Mouse (Mus musculus) kidney, adult 2 months (tissue): ENCODE measurements at regions not wholly inside any gene's neighbourhood (a gene's known extent, or its start where the extent isn't known, plus 50 kb on each side); places are given as distances from the start of the nearest gene placed in this dataset.
A peak's percentile ranks its signal among the peaks of the same experiment; 100 is the strongest.

ENCODE experiments used
- DNase-seq: peaks from one replicate; pipeline ENCODE4 v3.0.0; 2021
- H3K27ac ChIP-seq: fragments of 200-500 bp; 2 replicates; pipeline ENCODE4 v1.5.1; 2012; ENCODE audit warnings: low read depth, low read length, control low read depth, inconsistent platforms; ENCODE audit not compliant: insufficient read depth
- H3K27me3 ChIP-seq: fragments of 200-500 bp; replicated peaks from 2 replicates; pipeline ENCODE4 v1.6.1; 2012; ENCODE audit warnings: mild to moderate bottlenecking, moderate library complexity, low read length, inconsistent platforms; ENCODE audit not compliant: control insufficient read depth, insufficient read depth
- H3K36me3 ChIP-seq: fragments of 200-500 bp; 2 replicates; pipeline ENCODE4 v1.6.1; 2012; ENCODE audit warnings: mild to moderate bottlenecking, moderate library complexity, low read length, inconsistent platforms; ENCODE audit not compliant: control insufficient read depth, insufficient read depth
- H3K4me1 ChIP-seq: fragments of 200-500 bp; 2 replicates; pipeline ENCODE4 v1.6.1; 2011; ENCODE audit warnings: low read length; ENCODE audit not compliant: control insufficient read depth, insufficient read depth
- H3K4me3 ChIP-seq: fragments of 200-500 bp; 2 replicates; pipeline ENCODE4 v1.5.1; 2011; ENCODE audit warnings: mild to moderate bottlenecking, low read depth, low read length, control low read depth; ENCODE audit not compliant: insufficient read depth
- CTCF ChIP-seq: fragments of 200-500 bp; conservative IDR thresholded peaks from 2 replicates; pipeline ENCODE4 v1.5.1; 2011; ENCODE audit warnings: low read depth, mild to moderate bottlenecking, control low read depth, low read length, moderate library complexity, mixed read lengths; ENCODE audit not compliant: insufficient read depth, insufficient read length
- POLR2A ChIP-seq: fragments of 200-500 bp; IDR thresholded peaks from one replicate; pipeline ENCODE4 v1.6.1; 2011; ENCODE audit warnings: low read depth, low read length, control low read depth
- WGBS: fragments of 180-500 bp; shearing (Covaris S2); methylation state at CpG from one replicate; pipeline ENCODE4 v1.1.7; 2018; 5-methylcytosine and 5-hydroxymethylcytosine counted together

DNA sequence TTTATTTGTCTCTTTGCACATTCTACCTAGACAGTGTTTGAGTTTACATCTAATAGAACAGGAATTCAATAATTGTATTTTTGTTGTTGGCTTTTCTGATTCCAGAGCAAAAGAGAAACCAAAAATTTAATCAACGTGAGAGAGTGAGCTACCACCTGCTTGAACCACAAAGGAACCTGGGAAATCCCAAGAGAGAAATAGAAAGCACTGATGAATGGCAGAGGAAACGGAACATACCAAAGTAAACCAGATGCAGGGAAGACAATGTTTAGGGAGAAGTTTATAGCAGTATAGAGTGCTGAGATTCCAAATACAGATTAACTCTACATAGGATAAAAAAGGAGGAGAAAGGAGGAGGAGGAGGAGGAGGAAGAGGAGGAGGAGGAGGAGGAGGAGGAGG lies 648.0 kb upstream of the Adgrl2 start:
- no peak for DNase-seq
- H3K27me3 ChIP-seq, result no peaks in the 10 kb centered on the region
- TF ChIP-seq POLR2A, result no peak
- TF ChIP-seq CTCF, result no peak
- H3K36me3 ChIP-seq, result no peaks in the 10 kb centered on the region
- no peak overlapping the region for H3K27ac ChIP-seq
- no peak overlapping the region for H3K4me3 ChIP-seq
- WGBS, result 68% methylated on average over 2 of the region's 2 CpGs
- H3K4me1 ChIP-seq, result no peaks in the 10 kb centered on the region

DNA sequence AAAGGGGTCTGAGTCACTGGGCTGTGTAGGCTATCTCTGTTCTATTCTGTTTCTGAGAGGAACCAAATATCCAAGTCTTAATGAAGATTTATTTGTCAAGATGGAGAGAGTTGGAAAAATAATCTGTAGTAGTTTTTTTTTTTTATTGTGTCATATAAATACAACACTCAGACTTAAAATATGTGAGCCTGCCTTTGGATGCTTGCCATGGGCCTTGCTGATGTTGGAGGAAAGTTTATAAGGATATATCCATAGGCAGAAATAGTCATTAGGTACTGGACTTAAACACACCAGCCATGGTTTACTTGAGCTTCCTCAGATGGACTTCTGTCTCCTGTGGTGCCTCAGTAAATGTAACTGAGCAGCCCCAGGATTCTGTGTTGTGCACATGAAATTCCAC lies 635.8 kb upstream of the Adgrl2 start:
- Histone ChIP-seq H3K27me3 (no peaks in the 10 kb centered on the region), H3K36me3 (no peaks in the 10 kb centered on the region), H3K27ac (no peak overlapping the region), H3K4me3 (no peak overlapping the region), H3K4me1 (no peaks in the 10 kb centered on the region)
- DNase-seq, result no peak
- TF ChIP-seq POLR2A, result no peak
- TF ChIP-seq CTCF, result no peak

DNA sequence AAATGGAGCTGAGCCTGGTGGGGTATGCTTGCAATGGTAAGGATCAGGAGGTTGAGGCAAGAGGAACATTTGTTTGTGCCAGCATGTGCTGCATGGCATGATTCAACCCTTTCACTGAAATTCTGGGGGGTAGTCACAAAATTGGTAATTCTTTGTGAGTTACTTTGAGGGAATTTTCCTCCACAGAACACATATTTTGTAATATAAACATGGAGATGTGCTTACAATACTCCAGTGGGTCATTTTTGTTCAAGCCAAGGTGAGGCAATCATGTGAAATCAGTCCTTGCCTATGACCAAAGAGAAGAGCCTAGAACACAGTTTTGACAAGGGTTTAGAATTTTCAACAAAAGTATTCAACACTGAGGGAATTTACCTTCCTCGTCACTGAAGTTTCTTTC lies 635.1 kb upstream of the Adgrl2 start:
- Histone ChIP-seq H3K27me3 (no peaks in the 10 kb centered on the region), H3K36me3 (no peaks in the 10 kb centered on the region), H3K27ac (no peak overlapping the region), H3K4me1 (no peaks in the 10 kb centered on the region), H3K4me3 (no peak overlapping the region)
- DNase-seq, result no peak
- TF ChIP-seq POLR2A (no peak), CTCF (no peak)
- 91% methylated on average over 1 of the region's 1 CpGs for WGBS

DNA sequence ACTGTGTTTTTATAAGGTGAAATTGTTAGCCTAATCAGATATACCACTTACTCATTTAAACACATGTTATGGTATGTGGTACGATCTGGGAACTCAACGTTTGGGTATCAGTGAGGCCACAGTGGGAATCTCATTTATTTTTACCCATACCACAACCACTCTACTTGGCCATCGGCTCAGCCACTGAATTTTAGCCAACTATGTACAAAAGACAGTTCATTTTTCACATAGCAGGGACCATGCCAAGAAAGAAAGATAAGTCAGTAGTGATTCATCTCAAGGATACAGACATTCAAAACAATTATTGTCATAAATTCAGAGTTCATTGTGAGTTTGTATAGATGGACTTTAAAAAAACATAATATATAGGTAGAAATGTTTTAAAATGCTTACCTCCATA lies 634.7 kb upstream of the Adgrl2 start:
- 72% methylated on average over 3 of the region's 3 CpGs for WGBS
- TF ChIP-seq CTCF, result no peak
- TF ChIP-seq POLR2A, result no peak
- H3K4me3 ChIP-seq, result no peak overlapping the region

DNA sequence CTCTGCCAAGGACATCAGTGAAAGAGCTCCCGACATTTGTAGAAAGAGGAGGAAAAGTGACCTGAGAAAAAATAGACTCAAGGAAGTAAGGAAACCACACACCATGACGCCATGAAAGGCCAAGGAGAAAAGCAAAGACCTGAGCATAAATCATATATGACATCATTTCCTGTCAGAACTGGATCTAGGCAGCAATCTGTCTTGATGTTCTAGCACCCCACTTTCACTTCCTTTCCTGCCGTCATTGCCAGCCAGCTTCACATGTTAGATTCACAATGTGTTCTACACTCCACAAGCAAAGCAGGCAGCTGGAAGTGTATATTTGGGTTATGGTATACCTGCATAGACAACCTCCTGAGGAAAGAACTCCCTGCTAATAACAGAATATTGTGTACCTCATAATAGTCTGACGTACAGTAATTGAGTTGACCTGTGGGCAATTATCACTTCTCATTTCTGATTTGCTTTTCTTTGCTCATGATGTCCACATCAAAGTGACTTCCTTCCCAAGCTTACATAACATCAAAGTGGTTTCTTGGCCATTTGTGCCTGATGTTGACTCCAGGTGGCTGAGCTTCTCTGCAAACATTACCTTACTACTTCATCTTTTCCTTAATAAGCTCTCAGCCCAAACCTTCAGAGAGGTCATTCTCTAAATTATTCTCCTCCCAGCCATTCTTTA lies 633.6 kb upstream of the Adgrl2 start:
- no peak overlapping the region for H3K4me3 ChIP-seq
- no peaks in the 10 kb centered on the region for H3K27me3 ChIP-seq
- H3K27ac ChIP-seq, result no peak overlapping the region
- DNase-seq, result no peak
- H3K36me3 ChIP-seq, result no peaks in the 10 kb centered on the region
- H3K4me1 ChIP-seq, result no peaks in the 10 kb centered on the region
- WGBS, result 59% methylated on average over 4 of the region's 4 CpGs
- TF ChIP-seq CTCF (no peak), POLR2A (no peak)

More for the DNA sequence above, 634.7 kb upstream of the Adgrl2 start:
- no peaks in the 10 kb centered on the region for H3K4me1 ChIP-seq
- DNase-seq, result no peak
- H3K36me3 ChIP-seq, result no peaks in the 10 kb centered on the region
- H3K27me3 ChIP-seq, result no peaks in the 10 kb centered on the region
- no peak overlapping the region for H3K27ac ChIP-seq

DNA sequence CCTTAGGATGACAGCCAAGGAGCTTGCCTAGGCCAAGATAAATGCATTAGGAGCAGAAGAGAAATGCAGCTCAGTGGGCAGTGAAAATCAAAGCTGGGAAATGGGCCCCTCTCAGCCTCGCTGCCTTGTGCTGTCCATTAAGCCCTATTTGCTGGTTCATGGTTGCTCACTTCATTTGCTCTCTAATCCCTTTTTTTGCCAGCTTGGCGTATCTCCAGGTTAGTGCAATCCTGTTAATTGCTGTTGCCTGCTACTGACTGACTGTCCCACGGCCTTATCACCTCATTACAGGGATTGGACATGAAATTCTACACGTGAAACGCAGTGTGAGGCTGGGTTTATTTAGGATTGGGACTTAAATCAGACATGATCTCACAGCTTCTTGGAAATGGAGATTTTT lies 613.5 kb upstream of the Adgrl2 start:
- H3K27me3 ChIP-seq, result no peaks in the 10 kb centered on the region
- H3K27ac ChIP-seq, result no peak overlapping the region
- no peaks in the 10 kb centered on the region for H3K4me1 ChIP-seq
- TF ChIP-seq CTCF, result no peak
- no peak for TF ChIP-seq POLR2A
- no peaks in the 10 kb centered on the region for H3K36me3 ChIP-seq
- WGBS, result 70% methylated on average over 5 of the region's 5 CpGs
- DNase-seq, result no peak
- H3K4me3 ChIP-seq, result no peak overlapping the region

DNA sequence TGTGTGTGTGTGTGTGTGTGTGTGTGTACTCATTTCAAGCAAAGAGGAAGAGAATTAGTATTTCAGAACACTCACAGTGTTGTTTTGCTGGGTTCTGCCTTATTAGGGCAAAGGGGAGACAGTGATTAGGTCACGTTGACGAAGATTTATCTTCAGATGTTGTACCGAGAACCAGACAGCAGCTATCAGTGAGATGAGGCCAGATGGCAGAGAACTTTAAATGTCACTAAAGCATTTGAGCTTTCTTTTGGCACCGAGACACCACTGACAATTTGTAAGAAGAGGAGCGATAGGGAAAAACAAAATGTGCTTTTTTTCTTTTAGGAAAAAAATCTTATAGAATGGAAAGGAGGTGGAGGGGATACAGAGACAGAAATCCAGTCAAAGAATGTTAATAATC lies 610.9 kb upstream of the Adgrl2 start:
- no peak for DNase-seq
- H3K27me3 ChIP-seq, result no peaks in the 10 kb centered on the region
- 81% methylated on average over 5 of the region's 5 CpGs for WGBS
- no peaks in the 10 kb centered on the region for H3K36me3 ChIP-seq
- no peaks in the 10 kb centered on the region for H3K4me1 ChIP-seq
- H3K4me3 ChIP-seq, result no peak overlapping the region
- TF ChIP-seq POLR2A, result no peak
- TF ChIP-seq CTCF, result no peak
- no peak overlapping the region for H3K27ac ChIP-seq

DNA sequence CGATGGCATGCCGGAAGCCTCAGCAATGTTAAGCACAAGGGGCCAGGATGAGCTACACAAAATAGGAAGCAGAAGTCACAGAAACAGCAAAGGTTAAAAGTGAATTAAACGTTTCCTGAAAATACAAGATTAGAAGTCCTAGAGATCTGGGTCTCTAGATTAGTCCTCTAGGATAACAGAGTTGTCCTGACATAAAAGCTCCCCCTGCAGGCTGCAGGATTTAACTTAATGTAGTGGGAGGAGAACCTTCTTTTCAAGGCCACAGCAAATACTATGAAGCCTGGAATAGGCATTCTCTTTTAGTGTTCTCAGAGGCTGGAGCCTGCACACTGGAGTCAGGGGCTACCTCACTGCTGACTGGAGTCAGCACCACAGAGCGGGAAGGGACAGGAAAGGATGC lies 604.1 kb upstream of the Adgrl2 start:
- peak; percentile 20 for DNase-seq
- WGBS, result 56% methylated on average over 4 of the region's 4 CpGs
- H3K27me3 ChIP-seq, result no peaks in the 10 kb centered on the region

More for the DNA sequence above, 604.1 kb upstream of the Adgrl2 start:
- TF ChIP-seq CTCF, result no peak
- no peak for TF ChIP-seq POLR2A
- Histone ChIP-seq H3K36me3 (no peaks in the 10 kb centered on the region), H3K4me3 (no peak overlapping the region), H3K4me1 (no peaks in the 10 kb centered on the region), H3K27ac (no peak overlapping the region)
